Mouse (Mus musculus): ENCODE measurements at regions not wholly inside any gene's neighbourhood (a gene's known extent, or its start where the extent isn't known, plus 50 kb on each side); places are given as distances from the start of the nearest gene placed in this dataset.

DNA sequence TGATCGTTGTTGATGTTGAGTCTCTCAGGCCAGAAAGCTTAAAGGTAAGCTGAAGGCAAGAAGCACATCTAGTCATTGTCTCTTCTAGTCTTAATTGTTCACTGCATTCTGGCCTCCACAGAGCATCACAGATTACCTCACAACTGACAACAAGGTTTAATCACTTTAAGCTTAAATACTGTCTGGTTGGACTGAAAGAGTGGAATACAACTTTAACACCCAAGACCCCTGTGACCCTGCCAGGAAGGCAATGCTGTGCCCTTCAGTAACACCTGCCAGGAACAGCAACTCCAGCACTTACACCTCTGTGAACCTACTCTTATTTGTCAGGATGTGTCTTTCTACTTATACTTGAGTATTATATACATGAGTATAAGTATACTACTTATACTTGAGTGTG, 360.7 kb downstream of the Dync2h1 start:
- TF ChIP-seq MYOG (IDR thresholded peaks at IDR 0.05; ENCODE audit: control insufficient read depth, extremely low read depth, insufficient read length) (no peak), MYOD1 (IDR thresholded peaks at IDR 0.05; ENCODE audit: control insufficient read depth, insufficient read length, low read depth) (no peak), USF1 (IDR thresholded peaks at IDR 0.05; ENCODE audit: low read depth) (no peak), FOSL1 (IDR thresholded peaks at IDR 0.05; ENCODE audit: insufficient read depth, low read length, poor library complexity, severe bottlenecking) (no peak), MAX (IDR thresholded peaks at IDR 0.05) (no peak), CEBPB (IDR thresholded peaks at IDR 0.05; ENCODE audit: low read depth) (no peak), CTCF (IDR thresholded peaks at IDR 0.05; ENCODE audit: control insufficient read depth, insufficient read depth, insufficient read length) (no peak)
- no peaks in the 10 kb centered on the region for H3K27me3 ChIP-seq (ENCODE audit: control insufficient read depth, insufficient read depth, insufficient read length)
- H3K4me3 ChIP-seq (ENCODE audit: insufficient read depth, poor library complexity, severe bottlenecking), result no peak overlapping the region
- H3K36me3 ChIP-seq (ENCODE audit: control insufficient read depth, insufficient read depth), result no peaks in the 10 kb centered on the region
- no peaks in the 10 kb centered on the region for H3K79me2 ChIP-seq (ENCODE audit: control insufficient read depth, insufficient read depth)
- no peak overlapping the region for H3ac ChIP-seq (ENCODE audit: control insufficient read depth, insufficient read length, low read depth)
- H3K79me3 ChIP-seq (ENCODE audit: low read depth), result no peaks in the 10 kb centered on the region

DNA sequence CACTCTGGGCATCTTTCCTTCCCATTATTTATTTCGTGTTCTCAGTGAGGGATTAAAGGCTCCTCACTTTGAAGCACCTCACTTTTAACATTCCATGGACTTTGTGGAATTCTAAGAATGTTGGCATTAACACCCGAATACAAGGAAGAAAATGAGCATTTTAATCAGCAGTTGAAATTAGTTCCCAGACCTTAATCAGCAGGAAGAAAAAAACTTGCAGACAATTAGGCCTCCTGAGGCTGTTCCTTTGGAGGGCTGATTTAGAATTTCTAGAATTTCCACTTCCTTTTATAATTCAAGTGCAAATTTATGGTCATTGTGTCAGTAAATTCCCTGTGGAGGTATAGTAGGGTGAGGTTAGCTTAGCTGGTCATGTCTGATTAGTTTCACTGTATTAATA, 407.6 kb downstream of the Dync2h1 start:
- Histone ChIP-seq H3K27me3 (ENCODE audit: control insufficient read depth, insufficient read depth, insufficient read length) (no peaks in the 10 kb centered on the region), H3K36me3 (ENCODE audit: control insufficient read depth, insufficient read depth) (no peaks in the 10 kb centered on the region), H3K79me3 (ENCODE audit: low read depth) (no peaks in the 10 kb centered on the region), H3K79me2 (ENCODE audit: control insufficient read depth, insufficient read depth) (no peaks in the 10 kb centered on the region), H3ac (ENCODE audit: control insufficient read depth, insufficient read length, low read depth) (no peak overlapping the region), H3K4me3 (ENCODE audit: insufficient read depth, poor library complexity, severe bottlenecking) (no peak overlapping the region)
- no peak for TF ChIP-seq MAX (IDR thresholded peaks at IDR 0.05)
- TF ChIP-seq MYOD1 (IDR thresholded peaks at IDR 0.05; ENCODE audit: control insufficient read depth, insufficient read length, low read depth), result no peak
- no peak for TF ChIP-seq CTCF (IDR thresholded peaks at IDR 0.05; ENCODE audit: control insufficient read depth, insufficient read depth, insufficient read length)
- no peak for TF ChIP-seq FOSL1 (IDR thresholded peaks at IDR 0.05; ENCODE audit: insufficient read depth, low read length, poor library complexity, severe bottlenecking)
- no peak for TF ChIP-seq MYOG (IDR thresholded peaks at IDR 0.05; ENCODE audit: control insufficient read depth, extremely low read depth, insufficient read length)

DNA sequence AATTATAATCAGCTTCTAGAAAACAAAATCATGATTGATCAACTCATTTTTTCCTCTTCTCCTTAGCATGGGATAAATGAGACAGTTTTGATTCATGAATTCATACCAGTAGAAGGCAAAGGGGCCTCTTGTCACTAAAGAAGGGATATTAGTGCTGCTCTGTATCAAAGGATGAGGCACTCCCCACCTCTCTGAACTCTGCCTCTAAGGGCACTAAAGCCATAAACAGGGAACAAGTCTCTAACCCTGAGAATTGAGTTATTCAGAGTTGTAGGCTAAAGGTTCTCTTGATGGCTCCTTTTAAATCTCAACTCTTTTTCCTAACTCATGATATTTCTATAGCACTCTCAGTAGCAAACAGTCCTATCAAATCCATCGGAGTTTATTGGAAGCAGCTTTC, 442.8 kb downstream of the Dync2h1 start:
- Histone ChIP-seq H3K79me3 (ENCODE audit: low read depth) (no peaks in the 10 kb centered on the region), H3K4me3 (ENCODE audit: insufficient read depth, poor library complexity, severe bottlenecking) (no peak overlapping the region), H3K79me2 (ENCODE audit: control insufficient read depth, insufficient read depth) (no peaks in the 10 kb centered on the region), H3K27me3 (ENCODE audit: control insufficient read depth, insufficient read depth, insufficient read length) (no peaks in the 10 kb centered on the region), H3K36me3 (ENCODE audit: control insufficient read depth, insufficient read depth) (no peaks in the 10 kb centered on the region), H3ac (ENCODE audit: control insufficient read depth, insufficient read length, low read depth) (no peak overlapping the region)
- TF ChIP-seq MYOG (IDR thresholded peaks at IDR 0.05; ENCODE audit: control insufficient read depth, extremely low read depth, insufficient read length) (no peak), MAX (IDR thresholded peaks at IDR 0.05) (no peak), CTCF (IDR thresholded peaks at IDR 0.05; ENCODE audit: control insufficient read depth, insufficient read depth, insufficient read length) (no peak), CEBPB (IDR thresholded peaks at IDR 0.05; ENCODE audit: low read depth) (no peak)

DNA sequence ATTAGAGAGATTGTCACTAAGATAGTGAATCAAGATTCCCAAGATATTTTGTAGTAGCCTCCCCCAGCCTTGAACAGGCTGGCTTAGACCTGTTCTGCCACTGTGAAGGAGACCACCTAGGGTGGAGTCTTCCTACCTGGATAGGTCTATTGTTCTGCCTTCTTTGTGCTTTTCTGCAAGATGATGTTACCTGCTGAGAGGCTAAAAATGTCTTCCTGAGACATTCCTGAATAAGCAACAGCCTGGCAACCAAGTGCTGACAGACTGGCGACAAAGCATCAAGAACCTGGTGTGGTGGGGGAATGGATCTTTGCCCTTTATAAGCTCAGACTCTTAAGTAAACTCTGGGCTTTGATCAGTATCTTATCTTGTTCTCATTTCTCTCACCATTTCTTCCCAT, 447.8 kb downstream of the Dync2h1 start:
- no peak overlapping the region for H3K4me3 ChIP-seq (ENCODE audit: insufficient read depth, poor library complexity, severe bottlenecking)
- no peak overlapping the region for H3ac ChIP-seq (ENCODE audit: control insufficient read depth, insufficient read length, low read depth)
- H3K79me2 ChIP-seq (ENCODE audit: control insufficient read depth, insufficient read depth), result no peaks in the 10 kb centered on the region
- TF ChIP-seq CTCF (IDR thresholded peaks at IDR 0.05; ENCODE audit: control insufficient read depth, insufficient read depth, insufficient read length) (no peak), USF1 (IDR thresholded peaks at IDR 0.05; ENCODE audit: low read depth) (no peak), MYOD1 (IDR thresholded peaks at IDR 0.05; ENCODE audit: control insufficient read depth, insufficient read length, low read depth) (no peak), MAX (IDR thresholded peaks at IDR 0.05) (no peak), MYOG (IDR thresholded peaks at IDR 0.05; ENCODE audit: control insufficient read depth, extremely low read depth, insufficient read length) (no peak), FOSL1 (IDR thresholded peaks at IDR 0.05; ENCODE audit: insufficient read depth, low read length, poor library complexity, severe bottlenecking) (no peak), CEBPB (IDR thresholded peaks at IDR 0.05; ENCODE audit: low read depth) (no peak)
- H3K27me3 ChIP-seq (ENCODE audit: control insufficient read depth, insufficient read depth, insufficient read length), result no peaks in the 10 kb centered on the region
- no peaks in the 10 kb centered on the region for H3K36me3 ChIP-seq (ENCODE audit: control insufficient read depth, insufficient read depth)
- no peaks in the 10 kb centered on the region for H3K79me3 ChIP-seq (ENCODE audit: low read depth)

DNA sequence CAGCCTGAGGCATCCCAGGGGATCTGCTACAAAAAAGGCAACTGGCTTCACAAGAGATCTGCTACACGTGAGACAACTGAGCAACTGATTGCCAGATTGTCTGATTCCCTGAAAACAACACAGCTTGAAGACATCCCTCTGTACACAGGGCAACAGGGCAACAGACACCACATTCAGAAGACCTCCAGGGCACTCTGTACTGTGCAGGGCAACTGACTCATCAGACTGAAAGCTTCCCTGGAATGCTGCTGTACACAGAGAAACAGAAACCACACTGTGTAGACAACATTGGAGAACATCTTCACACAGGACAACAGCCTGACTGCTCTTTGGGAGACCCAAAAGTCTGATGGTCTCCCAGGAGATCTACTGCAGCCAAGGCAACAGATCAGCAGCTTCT, 456.8 kb upstream of the Ddi1 start:
- Histone ChIP-seq H3K79me2 (ENCODE audit: control insufficient read depth, insufficient read depth) (no peaks in the 10 kb centered on the region), H3ac (ENCODE audit: control insufficient read depth, insufficient read length, low read depth) (no peak overlapping the region), H3K79me3 (ENCODE audit: low read depth) (no peaks in the 10 kb centered on the region), H3K36me3 (ENCODE audit: control insufficient read depth, insufficient read depth) (no peaks in the 10 kb centered on the region), H3K27me3 (ENCODE audit: control insufficient read depth, insufficient read depth, insufficient read length) (no peaks in the 10 kb centered on the region), H3K4me3 (ENCODE audit: insufficient read depth, poor library complexity, severe bottlenecking) (no peak overlapping the region)
- TF ChIP-seq CEBPB (IDR thresholded peaks at IDR 0.05; ENCODE audit: low read depth) (no peak), MYOD1 (IDR thresholded peaks at IDR 0.05; ENCODE audit: control insufficient read depth, insufficient read length, low read depth) (no peak)

DNA sequence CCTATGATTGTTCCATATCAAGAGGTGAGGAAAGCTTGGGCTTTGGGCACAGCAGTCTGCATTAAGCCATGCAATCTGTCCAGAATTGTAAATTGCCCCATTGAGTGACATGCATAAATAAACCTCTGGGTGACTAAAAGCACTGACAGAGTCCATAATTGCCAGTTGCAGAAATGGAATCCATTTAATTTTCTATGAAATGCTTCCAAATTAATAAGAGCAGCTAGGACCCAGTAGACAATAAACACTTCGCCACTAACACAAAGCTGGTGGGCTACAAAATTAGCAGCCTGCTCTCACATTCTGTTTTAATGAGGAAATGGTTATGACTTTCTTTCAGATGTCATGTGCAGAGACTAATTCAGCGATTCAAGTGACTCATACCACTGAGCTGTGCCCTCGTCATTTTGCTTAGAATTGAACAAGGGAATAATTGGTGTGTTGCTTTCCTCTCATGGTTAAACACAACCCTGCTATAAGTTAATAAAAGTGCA, 407.6 kb upstream of the Ddi1 start:
- Histone ChIP-seq H3ac (ENCODE audit: control insufficient read depth, insufficient read length, low read depth) (no peak overlapping the region), H3K4me3 (ENCODE audit: insufficient read depth, poor library complexity, severe bottlenecking) (no peak overlapping the region), H3K36me3 (ENCODE audit: control insufficient read depth, insufficient read depth) (no peaks in the 10 kb centered on the region), H3K79me3 (ENCODE audit: low read depth) (no peaks in the 10 kb centered on the region), H3K79me2 (ENCODE audit: control insufficient read depth, insufficient read depth) (no peaks in the 10 kb centered on the region), H3K27me3 (ENCODE audit: control insufficient read depth, insufficient read depth, insufficient read length) (no peaks in the 10 kb centered on the region)
- no peak for TF ChIP-seq MAX (IDR thresholded peaks at IDR 0.05)
- TF ChIP-seq FOSL1 (IDR thresholded peaks at IDR 0.05; ENCODE audit: insufficient read depth, low read length, poor library complexity, severe bottlenecking), result no peak
- no peak for TF ChIP-seq MYOG (IDR thresholded peaks at IDR 0.05; ENCODE audit: control insufficient read depth, extremely low read depth, insufficient read length)
- TF ChIP-seq MYOD1 (IDR thresholded peaks at IDR 0.05; ENCODE audit: control insufficient read depth, insufficient read length, low read depth), result no peak
- no peak for TF ChIP-seq CTCF (IDR thresholded peaks at IDR 0.05; ENCODE audit: control insufficient read depth, insufficient read depth, insufficient read length)
- TF ChIP-seq CEBPB (IDR thresholded peaks at IDR 0.05; ENCODE audit: low read depth), result no peak
- TF ChIP-seq USF1 (IDR thresholded peaks at IDR 0.05; ENCODE audit: low read depth), result no peak

Data from C2C12 (cell line).